Mouse (Mus musculus): ENCODE measurements around the gene Cped1. TPM values are rescaled to one million over a fixed set of nuclear protein-coding genes. Genes with fewer than 3 reads are reported as not detected.

Cped1 gene
- total RNA-seq (2021), result 10 to 100 TPM; 22.8 to 24.3 TPM
- long read RNA-seq, experiment 1, full-length matches to known transcripts, result 8 of 16 reads
- long read RNA-seq, experiment 1, partial matches to known transcripts, result 5 of 16 reads
- long read RNA-seq, experiment 1, other reads (novel, unspliced or antisense), result 3 of 16 reads
- long read RNA-seq, experiment 2, full-length matches to known transcripts, result 3 of 9 reads
- long read RNA-seq, experiment 2, partial matches to known transcripts, result 2 of 9 reads
- long read RNA-seq, experiment 2, other reads (novel, unspliced or antisense), result 4 of 9 reads

GRCm38 (mm10) chr6:21985732-21986540 lies at the start of gene Cped1:
Gene Cped1 (plus strand): TSS chr6:21985916.
- peak; percentile 89 to 90 for DNase-seq

DNA sequence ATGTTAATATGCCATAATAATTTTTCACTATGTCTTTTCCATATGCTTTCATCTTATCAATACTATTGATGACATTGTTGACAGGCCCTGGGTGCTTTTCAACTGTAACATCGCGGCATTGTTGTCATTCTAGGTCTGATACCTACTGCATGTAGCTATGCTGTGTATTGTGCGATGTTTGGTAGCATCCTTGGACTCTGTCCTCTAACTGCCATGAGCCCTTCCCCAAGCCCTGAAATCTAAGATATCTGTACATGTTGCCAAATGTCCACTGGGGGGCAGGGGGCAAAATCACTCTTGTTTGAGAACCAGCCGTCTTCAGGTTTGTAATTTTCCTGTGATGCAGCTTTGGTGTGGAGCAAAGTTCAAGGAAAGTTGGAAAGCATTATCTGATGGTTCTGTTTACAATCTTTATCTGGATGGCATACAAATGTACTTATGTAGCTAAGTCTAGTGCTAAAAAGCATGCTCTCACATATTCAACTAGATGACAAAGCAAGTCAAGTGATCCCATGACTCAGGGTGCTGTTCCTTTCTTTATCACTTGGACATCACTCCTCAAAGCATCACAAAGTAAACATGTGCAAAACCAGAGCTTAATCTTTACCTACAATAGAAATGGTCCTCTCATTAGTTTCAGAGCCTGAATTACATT lies 47.6 kb upstream of the Cped1 start:
- DNase-seq, result no peak

DNA sequence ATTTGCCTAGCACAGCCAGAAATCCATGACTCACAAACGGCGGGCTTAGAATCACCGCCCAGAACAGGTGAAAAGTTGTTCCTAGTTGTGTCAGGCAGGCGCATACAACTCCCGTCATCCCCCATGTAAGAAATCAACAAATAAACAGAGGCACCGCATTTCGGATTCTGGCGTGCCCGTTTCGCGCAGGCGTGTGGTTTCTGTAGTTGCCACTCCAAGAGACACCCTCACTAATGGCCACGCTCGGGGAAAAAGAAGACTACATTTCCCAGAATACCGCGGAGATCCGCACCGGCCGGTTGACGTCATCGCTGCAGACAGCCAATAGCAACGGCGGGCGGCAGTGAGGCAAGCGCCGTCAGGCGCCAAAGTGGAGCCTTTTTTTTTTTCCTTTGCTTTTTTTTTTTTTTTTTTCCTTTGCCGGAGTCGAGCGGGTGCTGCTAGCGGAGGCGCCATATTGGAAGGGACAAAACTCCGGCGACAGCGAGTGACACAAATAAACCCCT lies 36.4 kb upstream of the Cped1 start, which contains the start of gene Ing3:
Ing3 (plus strand) TSS at position 346 of the 506 bp plus-strand sequence.
- DNase-seq, result peak; percentile 96 to 99

DNA sequence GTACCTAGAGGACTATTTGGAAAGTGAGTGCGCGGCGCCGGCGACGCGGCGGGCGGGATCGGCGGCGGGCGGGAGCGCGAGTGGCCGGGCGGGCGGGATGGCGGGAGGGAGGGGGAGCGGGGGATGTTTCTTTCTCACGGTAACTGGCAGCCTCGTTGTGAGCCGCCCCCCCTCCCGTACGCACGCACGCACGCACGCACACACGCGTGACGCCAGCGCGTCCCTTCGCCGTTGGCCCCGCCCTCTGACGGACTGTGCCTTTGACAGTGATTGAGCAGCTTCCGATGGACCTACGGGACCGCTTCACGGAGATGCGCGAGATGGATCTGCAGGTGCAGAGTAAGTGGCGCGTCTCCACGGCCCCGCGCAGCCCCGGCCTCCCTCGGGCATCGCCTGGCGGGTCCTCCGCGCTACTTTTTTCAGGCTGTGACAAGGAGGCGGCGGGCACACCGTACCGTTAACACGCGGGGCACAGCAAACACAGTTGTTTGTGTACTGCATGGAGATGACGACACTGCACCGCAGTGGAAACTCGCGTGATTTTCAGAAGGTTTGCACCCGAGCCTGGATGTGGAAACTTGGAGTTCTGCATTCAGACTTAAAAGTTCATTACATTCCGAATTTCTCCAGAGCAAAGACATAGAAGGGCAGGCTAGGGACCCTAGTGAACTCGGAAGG lies 35.8 kb upstream of the Cped1 start:
- DNase-seq, result peak; percentile 97 to 98

GRCm38 (mm10) chr6:21950676-21951075 lies 35.0 kb upstream of the Cped1 start:
- no peak for DNase-seq

DNA sequence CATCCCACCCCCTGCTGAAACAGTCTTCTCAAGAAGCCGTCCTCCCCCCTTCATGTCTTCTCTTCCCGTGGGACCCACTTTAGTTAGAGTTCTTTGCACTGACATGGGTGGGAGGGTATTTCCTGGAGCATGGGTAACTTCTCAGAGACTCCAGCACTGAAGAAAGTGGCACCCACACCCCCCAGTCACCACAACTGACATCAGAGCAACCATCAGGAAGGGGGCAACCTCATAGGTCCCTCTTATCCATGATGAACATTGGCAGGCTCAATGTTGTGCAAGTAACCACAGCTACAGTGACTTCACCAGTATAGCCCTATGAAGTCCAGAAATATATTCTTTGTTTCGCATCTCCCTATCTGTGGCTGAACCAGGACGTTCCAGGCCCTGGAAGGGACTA lies 30.2 kb upstream of the Cped1 start:
- DNase-seq, result no peak

DNA sequence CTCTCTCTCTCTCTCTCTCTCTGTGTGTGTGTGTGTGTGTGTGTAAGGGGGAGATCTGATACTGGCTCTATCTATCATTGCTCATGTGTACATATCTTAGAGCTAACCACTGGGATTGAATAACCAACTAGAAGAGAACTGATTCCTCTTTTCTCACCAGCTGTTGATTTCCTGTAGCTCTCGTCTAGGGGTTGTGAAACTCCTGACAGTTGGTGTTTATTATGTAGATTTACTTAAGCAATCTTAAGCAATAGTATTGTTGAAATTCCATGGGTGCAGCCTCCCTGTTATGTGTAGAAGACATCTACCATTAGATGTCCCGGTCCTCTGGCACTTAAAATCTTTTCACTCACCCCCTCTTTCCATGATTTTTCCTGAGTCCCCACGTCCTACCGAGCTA lies 26.8 kb upstream of the Cped1 start:
- DNase-seq, result no peak

DNA sequence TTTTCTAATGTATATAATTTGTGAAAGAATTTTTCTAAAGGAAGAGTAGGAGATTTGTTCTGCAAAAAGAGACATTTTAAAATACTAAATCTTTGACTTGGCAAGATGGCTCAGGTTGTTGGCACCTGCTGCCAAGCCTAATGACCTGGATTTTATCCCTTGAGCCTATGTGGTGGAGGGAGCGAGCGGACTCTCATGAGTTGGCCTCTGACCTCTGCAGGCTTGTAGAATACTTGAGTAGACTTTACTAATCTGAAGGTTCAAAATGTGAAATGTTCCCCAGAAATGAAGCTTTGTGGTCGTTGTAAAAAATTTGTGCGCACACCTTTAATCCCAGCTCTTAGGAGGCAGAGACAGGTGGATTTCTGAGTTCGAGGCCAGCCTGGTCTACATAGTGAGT lies 25.8 kb upstream of the Cped1 start:
- no peak for DNase-seq

- no peak for DNase-seq
Observed at GRCm38 (mm10) chr6:21977532-21977931, 8.2 kb upstream of the Cped1 start.

- DNase-seq, result no peak
Observed at GRCm38 (mm10) chr6:21981114-21981513, 4.6 kb upstream of the Cped1 start.

DNA sequence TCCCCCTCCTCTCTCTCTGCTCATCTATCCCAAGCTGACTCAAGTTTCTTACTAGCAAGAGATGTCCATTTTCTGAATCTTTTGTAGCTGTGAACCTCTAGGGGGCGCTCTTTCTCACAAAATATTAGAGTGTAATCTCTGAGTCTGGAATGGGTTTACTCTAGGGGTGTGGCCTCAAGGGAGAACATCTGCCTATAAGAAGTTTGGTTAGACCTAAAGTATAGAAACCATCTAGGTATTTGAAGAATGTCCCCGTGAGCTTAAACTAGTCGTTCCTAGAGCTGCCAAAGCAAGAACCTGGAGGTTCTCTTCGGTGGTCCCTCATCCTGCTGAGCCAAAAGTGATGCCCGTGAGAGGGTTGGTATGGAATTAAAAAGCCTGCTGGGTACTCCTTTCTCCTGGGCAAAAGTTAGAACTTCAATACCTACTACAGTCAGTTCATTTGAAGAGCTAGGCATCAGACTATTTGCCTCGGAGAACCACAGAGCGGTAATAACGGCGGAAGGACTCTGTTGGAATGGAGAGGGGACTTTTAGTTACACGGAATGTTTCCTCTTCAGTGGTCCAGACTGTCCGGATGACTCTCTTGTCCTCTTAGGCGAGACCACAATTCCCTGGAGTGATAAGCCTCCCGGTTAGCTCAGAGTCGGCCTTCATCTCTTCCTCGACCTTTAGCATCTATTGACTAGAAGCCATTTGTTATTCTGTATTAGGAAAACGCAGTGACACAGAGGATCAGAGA lies 555 bp upstream of the Cped1 start:
- DNase-seq, result peak; percentile 90 to 92

- DNase-seq, result peak; percentile 59 to 83
Observed at GRCm38 (mm10) chr6:21986660-21987331, 1.1 kb downstream of the Cped1 start.

DNA sequence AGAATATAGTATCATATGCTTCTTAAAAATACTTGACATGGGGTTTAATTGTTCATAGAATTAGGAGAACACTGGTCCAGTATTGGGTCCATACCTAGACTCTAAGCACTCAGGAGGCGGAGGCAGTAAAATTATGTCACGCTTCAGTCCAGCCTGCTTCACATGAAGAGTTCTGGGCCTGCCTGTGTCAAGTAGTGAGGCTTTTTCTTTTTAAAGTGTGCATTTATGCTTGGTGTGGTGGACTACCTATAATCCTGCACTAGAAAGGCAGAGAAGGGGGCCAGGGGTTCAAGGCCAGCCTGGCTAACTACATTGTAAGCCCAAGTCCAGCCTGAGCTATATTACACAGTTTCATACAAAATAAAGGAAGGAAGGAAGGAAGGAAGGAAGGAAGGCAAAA lies 1.8 kb downstream of the Cped1 start:
- peak in 1 of 2 experiments; percentile 51 for DNase-seq

DNA sequence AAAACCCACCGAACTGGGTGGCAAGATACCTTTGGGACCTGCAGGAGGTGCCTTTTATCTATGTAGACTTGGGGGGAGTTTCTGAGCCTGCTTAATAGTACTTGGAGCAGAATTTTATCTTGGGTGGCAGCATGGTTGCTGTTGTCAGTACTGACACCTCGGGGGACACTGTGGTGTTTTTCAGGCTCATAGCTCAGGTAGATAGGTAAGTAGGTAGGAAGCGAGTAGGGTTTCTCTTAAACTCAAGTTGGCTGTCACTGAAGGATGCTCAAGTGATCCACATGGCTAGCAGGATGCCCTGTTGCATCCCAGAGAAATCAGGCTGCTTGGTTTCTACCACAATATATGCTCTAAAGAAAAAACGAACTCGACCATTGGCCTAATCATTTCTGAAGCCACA lies 2.6 kb downstream of the Cped1 start:
- DNase-seq, result no peak

DNA sequence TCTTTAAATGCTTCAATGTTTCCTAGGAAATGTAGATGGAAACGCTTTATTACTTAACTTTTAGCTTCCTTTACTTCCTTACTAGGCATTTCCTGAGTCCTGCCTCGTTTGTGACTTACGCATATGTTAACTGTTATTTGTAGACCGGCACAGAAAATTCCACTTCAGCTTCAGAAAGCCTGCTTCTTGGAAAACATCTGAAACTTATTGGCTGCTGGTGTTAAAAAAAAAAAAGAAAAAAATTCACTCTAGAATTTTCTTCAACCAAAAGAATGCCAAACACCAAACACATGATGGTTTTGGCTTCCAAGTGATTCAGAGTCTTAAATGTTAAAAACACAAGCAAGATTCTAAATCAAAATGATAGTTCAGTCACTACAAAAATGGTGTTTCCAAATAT lies 3.4 kb downstream of the Cped1 start:
- no peak for DNase-seq

GRCm38 (mm10) chr6:21990181-21991135 lies 4.7 kb downstream of the Cped1 start:
- peak; percentile 64 to 75 for DNase-seq

DNA sequence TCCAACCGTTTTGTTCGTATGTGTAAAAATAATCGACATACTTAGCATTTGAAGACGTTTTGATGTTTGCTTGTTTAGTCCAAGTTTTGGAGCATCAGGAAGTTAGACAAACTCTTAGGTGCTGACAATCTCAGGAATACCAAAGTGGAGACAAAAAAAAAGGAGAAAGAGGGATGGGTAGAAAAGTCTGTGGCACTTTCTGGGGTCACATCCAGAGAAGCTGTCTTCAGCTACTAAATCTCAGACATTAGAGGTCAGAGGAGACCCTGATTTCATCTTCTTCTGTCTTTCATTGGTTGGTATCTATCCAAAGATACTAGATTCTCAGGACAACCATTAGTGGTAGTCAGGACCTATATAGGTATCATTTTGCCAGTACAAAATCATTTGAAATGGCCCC lies 5.4 kb downstream of the Cped1 start:
- DNase-seq, result no peak

- no peak for DNase-seq
Observed at GRCm38 (mm10) chr6:21993070-21993469, 7.4 kb downstream of the Cped1 start.

GRCm38 (mm10) chr6:21998131-21998530 lies 12.4 kb downstream of the Cped1 start:
- DNase-seq, result no peak

DNA sequence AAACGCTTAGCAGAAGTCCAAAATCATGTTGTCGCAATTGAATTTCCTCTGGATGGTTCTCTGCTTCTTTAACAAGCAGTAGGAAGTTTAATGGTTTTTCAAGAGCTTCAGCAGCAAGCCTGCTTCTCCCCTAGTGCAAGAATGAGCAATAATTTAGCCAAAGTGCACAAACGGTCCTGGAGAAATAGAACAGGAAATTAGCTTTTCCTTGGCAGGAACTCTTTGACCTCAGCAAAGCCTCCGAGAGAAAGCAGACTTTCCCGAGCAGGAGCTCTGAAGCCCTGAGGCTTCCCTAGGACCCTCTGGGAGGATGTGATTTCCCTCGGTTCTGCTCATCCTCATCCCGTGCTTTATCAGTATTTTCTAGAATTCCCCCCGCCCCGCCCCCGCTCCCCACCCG lies 13.3 kb downstream of the Cped1 start:
- peak; percentile 53 to 73 for DNase-seq

Data from heart, adult 18-20 months (tissue).